Mouse (Mus musculus): ENCODE results near the gene I830077J02Rik.
"Not testable (repeated sequence)": the region's sequence is repeated elsewhere in the genome, so short reads cannot be mapped to it uniquely, and the experiment has no call there.

Gene I830077J02Rik

GRCm38 (mm10) chr3:105918355-105918745 is 14.1 kb downstream of the I830077J02Rik start:
- DNase-seq (ENCODE audit: low read depth, low spot score): no peak

DNA sequence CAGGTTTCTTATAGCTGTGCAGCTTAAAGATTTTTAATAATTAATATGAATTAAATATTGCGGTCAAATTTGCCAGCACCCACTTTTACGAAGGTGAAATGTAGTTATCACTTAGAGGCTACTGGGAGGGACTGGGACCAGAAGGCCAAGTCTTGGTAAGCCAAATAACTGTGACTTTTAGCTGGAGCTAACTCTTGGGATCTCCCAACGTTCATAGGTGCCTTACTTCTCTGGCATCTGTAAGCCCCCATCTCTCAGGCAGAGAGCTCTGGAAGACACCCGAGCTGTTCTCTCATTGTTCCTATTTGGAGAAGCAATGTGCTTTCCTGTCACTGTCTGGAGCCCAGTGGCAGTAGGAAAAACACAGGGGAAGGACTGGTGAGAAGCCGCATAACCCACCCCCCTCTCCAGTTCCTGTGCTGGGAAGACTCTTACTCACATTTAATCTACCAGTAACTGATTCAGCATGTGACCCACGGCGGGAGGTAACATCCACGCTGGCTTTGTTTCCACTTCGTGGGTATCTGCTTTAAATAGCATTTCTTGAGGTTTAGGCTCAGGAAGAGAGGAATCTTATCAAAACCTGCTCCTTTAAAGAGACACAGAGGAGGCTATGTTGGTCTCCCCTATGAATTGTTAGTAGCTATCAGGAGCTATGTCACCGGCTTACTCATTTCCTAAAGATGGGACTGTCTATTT is 14.7 kb downstream of the I830077J02Rik start:
- DNase-seq (ENCODE audit: low read depth, low spot score): no peak

GRCm38 (mm10) chr3:105916455-105916854 is 16.0 kb downstream of the I830077J02Rik start:
- DNase-seq (ENCODE audit: low read depth, low spot score): not testable (repeated sequence)

DNA sequence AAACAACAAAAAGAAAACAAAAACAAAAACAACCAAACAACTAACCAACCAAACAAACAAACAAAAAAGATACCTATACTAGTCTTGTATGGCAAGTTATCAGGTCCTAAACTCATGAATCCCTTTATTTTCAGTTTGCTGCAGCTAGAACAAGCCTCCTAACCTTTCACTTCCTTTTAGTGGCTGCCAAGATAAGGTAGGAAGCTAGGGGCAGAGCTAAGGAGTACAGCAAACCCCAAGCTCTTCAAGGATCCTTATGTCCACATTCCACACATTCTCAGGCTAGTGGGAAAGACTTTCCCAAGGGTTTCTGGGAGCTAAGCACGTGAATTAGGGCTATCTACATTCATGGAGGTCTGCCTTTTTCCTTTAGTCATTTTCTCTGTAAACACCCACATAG is 17.2 kb downstream of the I830077J02Rik start:
- DNase-seq (ENCODE audit: low read depth, low spot score): no peak

GRCm38 (mm10) chr3:105913839-105914681 is 18.4 kb downstream of the I830077J02Rik start:
- DNase-seq (ENCODE audit: low read depth, low spot score): no peak

- DNase-seq (ENCODE audit: low read depth, low spot score): no peak
Measured at GRCm38 (mm10) chr3:105912097-105912880, 20.2 kb downstream of the I830077J02Rik start.

GRCm38 (mm10) chr3:105910519-105911190 is 21.8 kb downstream of the I830077J02Rik start:
- DNase-seq (ENCODE audit: low read depth, low spot score): no peak

DNA sequence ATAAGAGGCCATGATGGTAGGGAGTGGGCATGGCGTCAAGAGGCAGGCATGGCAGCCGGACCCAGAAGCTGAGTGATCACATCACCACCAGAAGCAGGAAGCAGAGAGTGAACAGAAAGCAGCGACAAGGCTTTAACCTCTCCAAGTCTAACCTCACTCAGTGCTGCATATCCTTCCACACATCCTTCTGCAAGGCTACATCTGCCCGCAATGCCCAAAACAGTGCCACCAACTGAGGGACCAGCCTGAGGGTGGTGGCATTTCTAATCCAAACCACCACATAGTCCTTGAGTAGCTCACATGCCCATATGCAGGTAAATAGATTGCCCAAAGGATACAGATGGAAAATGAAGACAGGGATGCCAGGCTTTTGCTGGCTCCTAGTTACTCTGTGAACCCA is 23.5 kb downstream of the I830077J02Rik start:
- no peak for DNase-seq (ENCODE audit: low read depth, low spot score)

DNA sequence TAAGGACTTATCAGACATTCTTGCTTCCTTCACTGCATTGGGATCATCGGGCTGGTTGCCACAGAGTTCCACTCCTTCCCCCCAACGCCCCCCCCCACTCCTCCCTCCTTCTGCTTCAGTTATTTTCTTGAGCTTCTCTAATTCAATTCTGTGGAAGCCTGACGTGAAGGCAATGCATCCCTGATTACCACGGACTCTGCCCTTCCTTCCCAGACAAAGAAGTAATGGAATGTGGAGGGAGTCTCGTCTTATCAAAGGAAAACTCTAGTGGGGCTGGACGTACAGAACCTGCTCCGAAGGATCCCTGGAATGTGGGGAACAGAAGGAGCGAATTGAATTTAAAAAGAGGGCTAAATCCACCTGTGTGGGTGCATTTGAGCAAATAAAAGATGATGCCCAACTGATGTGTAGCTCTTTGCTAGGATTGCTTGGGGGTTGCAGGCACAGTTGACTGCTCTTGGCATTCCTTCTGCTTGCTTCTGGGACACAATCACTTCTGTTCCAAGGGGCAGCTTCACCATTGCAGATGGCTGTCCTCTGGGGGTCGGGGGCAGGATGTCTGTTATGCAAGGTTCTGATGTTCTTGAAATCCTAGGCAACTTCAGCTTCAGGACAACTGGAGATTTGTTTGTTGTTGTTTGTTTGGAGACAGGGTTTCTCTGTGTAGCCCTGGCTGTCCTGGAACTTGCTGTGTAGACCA is 24.4 kb downstream of the I830077J02Rik start:
- DNase-seq (ENCODE audit: low read depth, low spot score): no peak

- no peak for DNase-seq (ENCODE audit: low read depth, low spot score)
Measured at GRCm38 (mm10) chr3:105904721-105905120, 27.7 kb downstream of the I830077J02Rik start.

DNA sequence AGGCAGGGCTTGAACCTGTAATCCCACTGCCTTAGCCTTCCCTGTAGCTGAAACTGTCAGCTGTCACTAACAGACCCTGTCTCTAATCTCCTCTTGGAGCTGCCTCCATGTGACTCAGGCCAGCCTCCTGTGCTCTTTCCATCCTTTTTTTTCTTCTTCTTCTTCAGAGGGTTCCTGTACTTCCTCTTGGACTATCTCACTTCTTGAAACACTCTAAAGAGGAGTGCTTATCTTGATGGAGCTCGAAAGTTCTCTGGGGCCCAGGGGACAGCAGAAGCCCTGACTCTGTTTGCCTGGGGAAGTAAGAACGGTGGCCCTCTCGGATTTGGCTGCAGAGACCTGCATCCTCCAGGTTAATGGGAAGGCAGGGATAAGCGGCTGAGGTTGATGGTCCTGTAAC is 28.3 kb downstream of the I830077J02Rik start:
- no peak for DNase-seq (ENCODE audit: low read depth, low spot score)

- DNase-seq (ENCODE audit: low read depth, low spot score): no peak
Measured at GRCm38 (mm10) chr3:105901468-105901867, 31.0 kb downstream of the I830077J02Rik start.

DNA sequence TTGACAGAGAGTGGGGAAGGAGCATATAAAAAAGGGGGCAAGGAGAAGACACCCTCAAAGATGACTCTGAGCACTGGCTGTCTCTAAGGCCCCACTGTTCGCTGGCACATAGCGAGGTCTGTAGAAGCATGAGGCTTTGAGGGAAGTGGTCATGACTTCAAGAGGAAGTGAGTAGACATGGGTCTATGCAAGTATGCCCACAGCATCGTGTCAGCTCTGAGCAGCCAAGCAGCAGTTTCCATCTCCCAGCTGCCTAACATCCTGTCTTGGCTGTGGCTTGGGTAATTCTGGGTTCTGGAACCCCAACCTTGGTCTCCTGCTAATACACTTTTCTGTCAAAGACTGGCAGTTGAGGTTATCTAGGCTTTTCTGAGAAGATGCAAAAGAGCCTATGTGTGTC is 31.7 kb downstream of the I830077J02Rik start:
- peak; percentile 27 for DNase-seq (ENCODE audit: low read depth, low spot score)

- no peak for DNase-seq (ENCODE audit: low read depth, low spot score)
Measured at GRCm38 (mm10) chr3:105900266-105900665, 32.2 kb downstream of the I830077J02Rik start.

- peak; percentile 84 for DNase-seq (ENCODE audit: low read depth, low spot score)
Measured at GRCm38 (mm10) chr3:105899394-105900147, 32.9 kb downstream of the I830077J02Rik start.

- no peak for DNase-seq (ENCODE audit: low read depth, low spot score)
Measured at GRCm38 (mm10) chr3:105898861-105899260, 33.6 kb downstream of the I830077J02Rik start.

DNA sequence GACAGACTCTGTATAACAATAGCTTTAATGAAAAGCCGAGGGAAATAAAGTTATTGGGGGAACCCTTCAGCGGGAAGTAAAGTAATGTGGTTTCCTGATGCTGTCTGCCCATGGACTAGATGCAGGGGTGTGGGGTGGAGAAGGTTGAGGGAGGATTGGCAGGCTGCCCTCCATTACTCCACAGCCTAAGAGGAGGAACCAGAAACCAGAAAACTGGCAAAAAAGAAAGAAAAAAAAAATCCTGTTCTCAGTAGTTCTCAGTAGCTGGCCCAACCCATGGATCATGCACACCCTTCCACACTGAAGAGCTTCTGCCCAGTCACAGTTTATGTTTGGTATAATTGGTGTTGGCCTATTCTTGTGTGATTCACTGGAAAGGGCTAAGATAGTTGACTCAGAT is 34.1 kb downstream of the I830077J02Rik start:
- DNase-seq (ENCODE audit: low read depth, low spot score): peak; percentile 81

GRCm38 (mm10) chr3:105896811-105897210 is 35.7 kb downstream of the I830077J02Rik start:
- DNase-seq (ENCODE audit: low read depth, low spot score): no peak

GRCm38 (mm10) chr3:105894601-105895592 is 37.6 kb downstream of the I830077J02Rik start:
- peak; percentile 86 for DNase-seq (ENCODE audit: low read depth, low spot score)
